Mouse (Mus musculus): ENCODE measurements around the gene Inppl1. TPM values are rescaled to one million over a fixed set of nuclear protein-coding genes. Genes with fewer than 3 reads are reported as not detected.

The Inppl1 gene
- polyA plus RNA-seq (2012; fragmentation: generic; extraction: Trizol): 241 TPM

DNA sequence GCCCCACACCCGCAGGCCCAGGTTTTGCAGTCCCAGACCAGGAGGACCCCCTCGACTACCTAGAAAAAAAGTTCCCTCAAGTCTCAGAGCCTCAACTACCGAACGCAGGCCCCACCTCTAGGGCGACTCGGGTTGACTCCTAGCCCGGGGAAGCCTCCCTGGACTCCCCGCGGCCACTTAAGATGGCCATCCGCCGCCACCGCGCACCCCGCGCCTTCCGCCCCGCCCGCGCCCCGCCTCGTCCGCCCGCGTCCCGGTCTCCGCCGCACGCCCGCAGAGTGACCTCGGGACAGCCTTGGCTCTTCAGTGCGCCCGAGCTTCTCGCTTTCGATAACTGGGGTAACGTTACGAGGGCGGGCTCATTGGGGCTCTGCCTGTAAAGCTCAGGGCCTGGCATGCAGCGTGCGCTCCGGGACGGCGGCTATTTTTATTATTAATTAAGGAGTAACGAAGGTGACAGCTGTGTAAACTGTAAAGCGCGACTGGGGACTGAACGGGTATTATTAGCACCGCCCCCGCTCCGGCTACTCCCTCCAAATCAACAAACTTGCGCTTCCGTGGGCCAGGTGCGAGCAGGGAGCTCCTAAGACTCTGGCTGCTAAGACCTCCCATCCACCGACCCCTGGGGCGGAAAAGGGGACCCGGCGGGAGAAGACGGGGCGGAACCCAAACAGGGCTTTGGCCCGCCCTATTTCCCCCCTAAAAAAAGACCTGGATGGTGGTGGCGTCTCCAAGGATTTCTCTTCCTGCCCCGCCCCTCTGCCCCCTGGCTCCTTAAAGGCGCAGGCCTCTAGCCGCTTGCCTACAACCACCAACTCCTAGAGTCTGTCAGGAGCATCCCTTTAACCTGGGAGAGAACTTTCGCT lies at the start of gene Inppl1:
Gene Inppl1 (minus strand): TSS at position 624 of the 866 bp plus-strand sequence.
- peaks cover 7% of the 10 kb centered on the region for H3K36me3 ChIP-seq (ENCODE audit: control insufficient read depth, insufficient read depth)

DNA sequence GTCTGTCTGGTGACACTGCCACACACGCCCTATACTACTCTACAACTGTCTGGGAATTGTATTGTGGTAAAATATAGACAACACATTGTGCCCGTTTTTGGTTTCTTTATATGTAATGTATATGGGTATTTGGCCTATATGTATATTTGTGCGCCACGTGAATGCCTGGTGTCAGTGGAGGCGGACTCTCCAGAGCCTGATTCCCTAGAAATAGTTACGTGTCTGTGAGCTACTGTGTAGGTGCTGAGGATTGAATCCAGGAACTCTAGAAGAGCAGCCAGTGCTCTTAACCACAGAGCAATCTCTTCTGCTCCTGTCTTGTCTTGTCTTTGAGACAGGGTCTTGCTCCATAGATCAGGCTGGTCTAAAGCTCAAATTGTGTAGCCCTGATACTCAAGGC lies 48.2 kb upstream of the Inppl1 start:
- TF ChIP-seq SRF (IDR thresholded peaks at IDR 0.05; ENCODE audit: control insufficient read depth, insufficient read length, low read depth) (no peak), POLR2AphosphoS2 (IDR thresholded peaks at IDR 0.05; ENCODE audit: insufficient read length, low read depth) (no peak), POLR2A (IDR thresholded peaks at IDR 0.05; ENCODE audit: insufficient read length, low read depth) (no peak), MAX (IDR thresholded peaks at IDR 0.05; ENCODE audit: low read depth) (no peak), TCF3 (IDR thresholded peaks at IDR 0.05; ENCODE audit: insufficient read length, low read depth) (no peak), E2F4 (IDR thresholded peaks at IDR 0.05; ENCODE audit: insufficient read depth) (no peak), MYOD1 (IDR thresholded peaks at IDR 0.05; ENCODE audit: control insufficient read depth in 1 of 3, insufficient read length in 2 of 3, low read depth in 2 of 3) (no peak), TCF12 (IDR thresholded peaks at IDR 0.05; ENCODE audit: insufficient read depth, poor library complexity, severe bottlenecking) (no peak), MYOG (IDR thresholded peaks at IDR 0.05; ENCODE audit: control insufficient read depth in 1 of 3, insufficient read depth in 1 of 3, insufficient read length in 2 of 3, low read depth in 2 of 3) (no peak), CEBPB (IDR thresholded peaks at IDR 0.05; ENCODE audit: insufficient read depth, poor library complexity, severe bottlenecking) (no peak), USF1 (IDR thresholded peaks at IDR 0.05; ENCODE audit: low read depth) (no peak), REST (IDR thresholded peaks at IDR 0.05; ENCODE audit: insufficient read depth, insufficient read length) (no peak)
- Histone ChIP-seq H3K36me3 (ENCODE audit: control insufficient read depth, insufficient read depth) (no peaks in the 10 kb centered on the region), H3ac (ENCODE audit: control insufficient read depth, insufficient read length) (no peak overlapping the region)

More for the DNA sequence above, at the start of gene Inppl1:
- peak within 1 kb of the TSS; percentile 85 for H3K4me2 ChIP-seq (ENCODE audit: low read depth)
- peak within 1 kb of the TSS; percentile 91 for H3K4me3 ChIP-seq
- H3K79me2 ChIP-seq (ENCODE audit: control insufficient read depth, insufficient read depth): peaks cover 27% of the 10 kb centered on the region
- H3ac ChIP-seq (ENCODE audit: control insufficient read depth, insufficient read length): peak within 1 kb of the TSS; percentile 98
- no peaks in the 10 kb centered on the region for H3K27me3 ChIP-seq (ENCODE audit: control insufficient read depth, insufficient read depth, insufficient read length)
- TF ChIP-seq MYOD1 (IDR thresholded peaks at IDR 0.05; ENCODE audit: control insufficient read depth in 1 of 3, insufficient read length in 2 of 3, low read depth in 2 of 3) (peak in 2 of 3 experiments; percentile 66 to 85), MYOG (IDR thresholded peaks at IDR 0.05; ENCODE audit: control insufficient read depth in 1 of 3, insufficient read depth in 1 of 3, insufficient read length in 2 of 3, low read depth in 2 of 3) (peak in 2 of 3 experiments; percentile 15 to 66), POLR2AphosphoS2 (IDR thresholded peaks at IDR 0.05; ENCODE audit: insufficient read length, low read depth) (peak; percentile 65), E2F4 (IDR thresholded peaks at IDR 0.05; ENCODE audit: insufficient read depth) (no peak), USF1 (IDR thresholded peaks at IDR 0.05; ENCODE audit: low read depth) (no peak), CEBPB (IDR thresholded peaks at IDR 0.05; ENCODE audit: insufficient read depth, poor library complexity, severe bottlenecking) (no peak), SRF (IDR thresholded peaks at IDR 0.05; ENCODE audit: control insufficient read depth, insufficient read length, low read depth) (no peak), TCF12 (IDR thresholded peaks at IDR 0.05; ENCODE audit: insufficient read depth, poor library complexity, severe bottlenecking) (peak; percentile 59), MAX (IDR thresholded peaks at IDR 0.05; ENCODE audit: low read depth) (no peak), REST (IDR thresholded peaks at IDR 0.05; ENCODE audit: insufficient read depth, insufficient read length) (no peak), POLR2A (IDR thresholded peaks at IDR 0.05; ENCODE audit: insufficient read length, low read depth) (peak; percentile 69), TCF3 (IDR thresholded peaks at IDR 0.05; ENCODE audit: insufficient read length, low read depth) (no peak)

GRCm38 (mm10) chr7:101884160-101884559 lies 46.1 kb upstream of the Inppl1 start:
- no peaks in the 10 kb centered on the region for H3K79me2 ChIP-seq (ENCODE audit: control insufficient read depth, insufficient read depth)
- no peak overlapping the region for H3K4me2 ChIP-seq (ENCODE audit: low read depth)
- no peak overlapping the region for H3ac ChIP-seq (ENCODE audit: control insufficient read depth, insufficient read length)
- no peaks in the 10 kb centered on the region for H3K36me3 ChIP-seq (ENCODE audit: control insufficient read depth, insufficient read depth)
- no peaks in the 10 kb centered on the region for H3K27me3 ChIP-seq (ENCODE audit: control insufficient read depth, insufficient read depth, insufficient read length)
- no peak overlapping the region for H3K4me3 ChIP-seq
- TF ChIP-seq TCF12 (IDR thresholded peaks at IDR 0.05; ENCODE audit: insufficient read depth, poor library complexity, severe bottlenecking) (no peak), REST (IDR thresholded peaks at IDR 0.05; ENCODE audit: insufficient read depth, insufficient read length) (no peak), CEBPB (IDR thresholded peaks at IDR 0.05; ENCODE audit: insufficient read depth, poor library complexity, severe bottlenecking) (no peak), MYOG (IDR thresholded peaks at IDR 0.05; ENCODE audit: control insufficient read depth in 1 of 3, insufficient read depth in 1 of 3, insufficient read length in 2 of 3, low read depth in 2 of 3) (no peak), TCF3 (IDR thresholded peaks at IDR 0.05; ENCODE audit: insufficient read length, low read depth) (no peak), POLR2AphosphoS2 (IDR thresholded peaks at IDR 0.05; ENCODE audit: insufficient read length, low read depth) (no peak), MAX (IDR thresholded peaks at IDR 0.05; ENCODE audit: low read depth) (no peak), USF1 (IDR thresholded peaks at IDR 0.05; ENCODE audit: low read depth) (no peak), E2F4 (IDR thresholded peaks at IDR 0.05; ENCODE audit: insufficient read depth) (no peak), MYOD1 (IDR thresholded peaks at IDR 0.05; ENCODE audit: control insufficient read depth in 1 of 3, insufficient read length in 2 of 3, low read depth in 2 of 3) (no peak), SRF (IDR thresholded peaks at IDR 0.05; ENCODE audit: control insufficient read depth, insufficient read length, low read depth) (no peak), POLR2A (IDR thresholded peaks at IDR 0.05; ENCODE audit: insufficient read length, low read depth) (no peak)

More for the DNA sequence above, 48.2 kb upstream of the Inppl1 start:
- Histone ChIP-seq H3K4me3 (no peak overlapping the region), H3K27me3 (ENCODE audit: control insufficient read depth, insufficient read depth, insufficient read length) (no peaks in the 10 kb centered on the region), H3K4me2 (ENCODE audit: low read depth) (no peak overlapping the region), H3K79me2 (ENCODE audit: control insufficient read depth, insufficient read depth) (no peaks in the 10 kb centered on the region)

DNA sequence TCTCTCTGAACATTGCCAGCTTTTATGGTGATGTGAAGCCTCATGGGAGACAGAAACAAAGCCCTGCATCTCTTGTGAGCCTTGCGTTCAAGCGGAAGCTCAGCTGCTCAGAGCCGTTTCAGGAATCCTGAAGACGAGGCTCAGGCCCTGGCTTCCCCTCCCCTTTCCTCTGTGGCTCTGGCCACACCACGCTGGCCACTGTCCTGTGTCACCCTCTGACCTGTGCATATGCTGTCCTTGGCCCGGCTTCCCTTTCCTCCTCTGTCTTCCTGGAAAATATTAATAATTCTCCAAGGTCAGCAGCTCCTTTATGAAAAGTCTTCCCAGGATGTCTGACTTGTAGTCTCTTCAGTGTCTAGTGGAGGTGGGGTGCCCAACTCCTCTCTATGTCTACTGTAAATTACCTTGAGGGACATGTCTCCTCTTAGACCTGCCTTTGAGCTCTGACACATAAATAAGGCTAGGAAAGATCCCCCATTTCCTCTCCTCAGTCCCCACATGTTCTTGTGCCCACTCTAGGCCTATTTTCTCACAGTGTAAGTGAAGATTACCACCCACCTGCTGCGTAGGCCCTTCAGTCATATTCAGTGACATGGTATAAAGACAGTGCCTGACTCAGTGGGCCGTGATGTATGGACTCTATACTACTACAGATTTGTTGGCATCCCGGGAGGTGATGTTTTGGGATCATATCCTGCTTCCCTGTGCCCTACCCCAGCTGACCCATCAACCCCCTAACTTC lies 44.6 kb upstream of the Inppl1 start:
- Histone ChIP-seq H3K79me2 (ENCODE audit: control insufficient read depth, insufficient read depth) (no peaks in the 10 kb centered on the region), H3K4me2 (ENCODE audit: low read depth) (no peak overlapping the region), H3K36me3 (ENCODE audit: control insufficient read depth, insufficient read depth) (no peaks in the 10 kb centered on the region), H3ac (ENCODE audit: control insufficient read depth, insufficient read length) (no peak overlapping the region), H3K4me3 (no peak overlapping the region), H3K27me3 (ENCODE audit: control insufficient read depth, insufficient read depth, insufficient read length) (no peaks in the 10 kb centered on the region)
- TF ChIP-seq REST (IDR thresholded peaks at IDR 0.05; ENCODE audit: insufficient read depth, insufficient read length): no peak
- TF ChIP-seq POLR2AphosphoS2 (IDR thresholded peaks at IDR 0.05; ENCODE audit: insufficient read length, low read depth): no peak
- TF ChIP-seq MYOG (IDR thresholded peaks at IDR 0.05; ENCODE audit: control insufficient read depth in 1 of 3, insufficient read depth in 1 of 3, insufficient read length in 2 of 3, low read depth in 2 of 3): no peak
- no peak for TF ChIP-seq TCF3 (IDR thresholded peaks at IDR 0.05; ENCODE audit: insufficient read length, low read depth)
- TF ChIP-seq E2F4 (IDR thresholded peaks at IDR 0.05; ENCODE audit: insufficient read depth): no peak
- TF ChIP-seq MYOD1 (IDR thresholded peaks at IDR 0.05; ENCODE audit: control insufficient read depth in 1 of 3, insufficient read length in 2 of 3, low read depth in 2 of 3): no peak
- TF ChIP-seq TCF12 (IDR thresholded peaks at IDR 0.05; ENCODE audit: insufficient read depth, poor library complexity, severe bottlenecking): no peak
- no peak for TF ChIP-seq SRF (IDR thresholded peaks at IDR 0.05; ENCODE audit: control insufficient read depth, insufficient read length, low read depth)

All from myocyte (in vitro differentiated cells).